Mouse (Mus musculus): ENCODE results near the gene App. TPM values are rescaled to one million over a fixed set of nuclear protein-coding genes. Genes with fewer than 3 reads are reported as not detected.

Gene App
- total and polyA plus RNA-seq, 3 experiments: 90.6 to 142 (median 141) TPM

- no peak overlapping the region for H3K9ac ChIP-seq (ENCODE audit: low read depth, low read length)
- intact Hi-C loops (cut with DNase I): no loop called here
- no peaks in the 10 kb centered on the region for H3K27me3 ChIP-seq (ENCODE audit: control insufficient read depth, insufficient read depth, low read length)
- H3K4me3 ChIP-seq: no peak overlapping the region
- H3K27ac ChIP-seq: no peak overlapping the region
- peaks cover 14% of the 10 kb centered on the region for H3K4me1 ChIP-seq (ENCODE audit: control insufficient read depth, insufficient read depth, low read length)
- TF ChIP-seq EP300 (IDR thresholded peaks at IDR 0.05; ENCODE audit: insufficient read depth, low read depth, low read length): no peak
- no peak for TF ChIP-seq POLR2A (IDR thresholded peaks at IDR 0.05; ENCODE audit: insufficient read depth, low read depth, low read length)
- TF ChIP-seq CTCF (IDR thresholded peaks at IDR 0.05): no peak
- no peak for DNase-seq
- 91% methylated on average over 8 of the region's 8 CpGs for WGBS
- peaks cover 5% of the 10 kb centered on the region for H3K36me3 ChIP-seq (ENCODE audit: control insufficient read depth, insufficient read depth, low read length)
- no peaks in the 10 kb centered on the region for H3K79me2 ChIP-seq (replicated peaks; ENCODE audit: control insufficient read depth, insufficient read depth, low read length)
Measured at GRCm38 (mm10) chr16:84987724-84988287, 185.8 kb downstream of the App start.

- H3K27ac ChIP-seq: no peak overlapping the region
- H3K9ac ChIP-seq (ENCODE audit: low read depth, low read length): no peak overlapping the region
- peaks cover 3% of the 10 kb centered on the region for H3K36me3 ChIP-seq (ENCODE audit: control insufficient read depth, insufficient read depth, low read length)
- no peaks in the 10 kb centered on the region for H3K79me2 ChIP-seq (replicated peaks; ENCODE audit: control insufficient read depth, insufficient read depth, low read length)
- no peak overlapping the region for H3K4me3 ChIP-seq
- TF ChIP-seq CTCF (IDR thresholded peaks at IDR 0.05) (no peak), POLR2A (IDR thresholded peaks at IDR 0.05; ENCODE audit: insufficient read depth, low read depth, low read length) (no peak), EP300 (IDR thresholded peaks at IDR 0.05; ENCODE audit: insufficient read depth, low read depth, low read length) (no peak)
- intact Hi-C loops (cut with DNase I): no loop called here
- no peaks in the 10 kb centered on the region for H3K27me3 ChIP-seq (ENCODE audit: control insufficient read depth, insufficient read depth, low read length)
- H3K4me1 ChIP-seq (ENCODE audit: control insufficient read depth, insufficient read depth, low read length): peaks cover 14% of the 10 kb centered on the region
- 49% methylated on average over 11 of the region's 11 CpGs for WGBS
- DNase-seq: no peak
Measured at GRCm38 (mm10) chr16:84986016-84986631, 187.4 kb downstream of the App start.

GRCm38 (mm10) chr16:84985340-84985739 lies 188.2 kb downstream of the App start:
- no peak for DNase-seq
- no peak overlapping the region for H3K27ac ChIP-seq
- intact Hi-C loops (cut with DNase I): no loop called here
- whole genome bisulfite sequencing: 94% methylated on average over 3 of the region's 3 CpGs
- TF ChIP-seq CTCF (IDR thresholded peaks at IDR 0.05): no peak
- TF ChIP-seq EP300 (IDR thresholded peaks at IDR 0.05; ENCODE audit: insufficient read depth, low read depth, low read length): no peak
- TF ChIP-seq POLR2A (IDR thresholded peaks at IDR 0.05; ENCODE audit: insufficient read depth, low read depth, low read length): no peak
- H3K9ac ChIP-seq (ENCODE audit: low read depth, low read length): no peak overlapping the region
- H3K4me1 ChIP-seq (ENCODE audit: control insufficient read depth, insufficient read depth, low read length): peaks cover 10% of the 10 kb centered on the region
- no peaks in the 10 kb centered on the region for H3K27me3 ChIP-seq (ENCODE audit: control insufficient read depth, insufficient read depth, low read length)
- H3K36me3 ChIP-seq (ENCODE audit: control insufficient read depth, insufficient read depth, low read length): peaks cover 3% of the 10 kb centered on the region
- H3K4me3 ChIP-seq: no peak overlapping the region
- no peaks in the 10 kb centered on the region for H3K79me2 ChIP-seq (replicated peaks; ENCODE audit: control insufficient read depth, insufficient read depth, low read length)

- Histone ChIP-seq H3K36me3 (ENCODE audit: control insufficient read depth, insufficient read depth, low read length) (no peaks in the 10 kb centered on the region; the same call in none of the 2 replicates), H3K4me3 (no peak overlapping the region), H3K27ac (no peak overlapping the region), H3K79me2 (replicated peaks; ENCODE audit: control insufficient read depth, insufficient read depth, low read length) (no peaks in the 10 kb centered on the region), H3K27me3 (ENCODE audit: control insufficient read depth, insufficient read depth, low read length) (no peaks in the 10 kb centered on the region), H3K9ac (ENCODE audit: low read depth, low read length) (no peak overlapping the region), H3K4me1 (ENCODE audit: control insufficient read depth, insufficient read depth, low read length) (peaks cover 6% of the 10 kb centered on the region; the same call in 1 of the 2 replicates)
- no peak for DNase-seq
- TF ChIP-seq CTCF (IDR thresholded peaks at IDR 0.05) (no peak), EP300 (IDR thresholded peaks at IDR 0.05; ENCODE audit: insufficient read depth, low read depth, low read length) (no peak), POLR2A (IDR thresholded peaks at IDR 0.05; ENCODE audit: insufficient read depth, low read depth, low read length) (no peak)
- WGBS: 58% methylated on average over 3 of the region's 3 CpGs
- intact Hi-C loops (cut with DNase I): no loop called here
Measured at GRCm38 (mm10) chr16:84983428-84983827, 190.1 kb downstream of the App start.

- no peak for DNase-seq
- Histone ChIP-seq H3K9ac (ENCODE audit: low read depth, low read length) (no peak overlapping the region), H3K36me3 (ENCODE audit: control insufficient read depth, insufficient read depth, low read length) (no peaks in the 10 kb centered on the region; the same call in none of the 2 replicates), H3K79me2 (replicated peaks; ENCODE audit: control insufficient read depth, insufficient read depth, low read length) (no peaks in the 10 kb centered on the region), H3K27me3 (ENCODE audit: control insufficient read depth, insufficient read depth, low read length) (no peaks in the 10 kb centered on the region), H3K27ac (no peak overlapping the region), H3K4me1 (ENCODE audit: control insufficient read depth, insufficient read depth, low read length) (peaks cover 6% of the 10 kb centered on the region; the same call in 1 of the 2 replicates), H3K4me3 (no peak overlapping the region)
- intact Hi-C loops (cut with DNase I): no loop called here
- TF ChIP-seq CTCF (IDR thresholded peaks at IDR 0.05) (no peak), EP300 (IDR thresholded peaks at IDR 0.05; ENCODE audit: insufficient read depth, low read depth, low read length) (no peak), POLR2A (IDR thresholded peaks at IDR 0.05; ENCODE audit: insufficient read depth, low read depth, low read length) (no peak)
- 66% methylated on average over 3 of the region's 3 CpGs for WGBS
Measured at GRCm38 (mm10) chr16:84982589-84982988, 191.0 kb downstream of the App start.

- no peaks in the 10 kb centered on the region for H3K27me3 ChIP-seq (ENCODE audit: control insufficient read depth, insufficient read depth, low read length)
- H3K4me1 ChIP-seq (ENCODE audit: control insufficient read depth, insufficient read depth, low read length): peaks cover 6% of the 10 kb centered on the region
- H3K79me2 ChIP-seq (replicated peaks; ENCODE audit: control insufficient read depth, insufficient read depth, low read length): no peaks in the 10 kb centered on the region
- no peak for DNase-seq
- peaks cover 3% of the 10 kb centered on the region for H3K36me3 ChIP-seq (ENCODE audit: control insufficient read depth, insufficient read depth, low read length)
- H3K27ac ChIP-seq: no peak overlapping the region
- H3K4me3 ChIP-seq: no peak overlapping the region
- TF ChIP-seq CTCF (IDR thresholded peaks at IDR 0.05): no peak
- TF ChIP-seq POLR2A (IDR thresholded peaks at IDR 0.05; ENCODE audit: insufficient read depth, low read depth, low read length): no peak
- TF ChIP-seq EP300 (IDR thresholded peaks at IDR 0.05; ENCODE audit: insufficient read depth, low read depth, low read length): no peak
- WGBS: 51% methylated on average over 5 of the region's 5 CpGs
- H3K9ac ChIP-seq (ENCODE audit: low read depth, low read length): no peak overlapping the region
- intact Hi-C loops (cut with DNase I): loop anchor here (10.0 kb wide), 1 partner anchor 826 kb away; the partner anchor contains the start of gene Adamts1
Measured at GRCm38 (mm10) chr16:84978589-84978988, 195.0 kb downstream of the App start.

Data from heart, adult 2 months (tissue).